Mouse (Mus musculus) lung, adult 2 months (tissue): ENCODE data around the gene Arl5c.
A peak's percentile ranks its signal among the peaks of the same experiment; 100 is the strongest.

Experiments used
- CTCF ChIP-seq: fragments of 200-500 bp; IDR thresholded peaks from 2 replicates; pipeline ENCODE4 v1.5.1; 2011; ENCODE audit warnings: mild to moderate bottlenecking, low read length, control low read depth; ENCODE audit not compliant: insufficient read depth
- POLR2A ChIP-seq: fragments of 200-500 bp; IDR thresholded peaks from 2 replicates; pipeline ENCODE4 v1.6.1; 2011; ENCODE audit warnings: low read depth, mild to moderate bottlenecking, control low read depth, low read length, borderline replicate concordance; ENCODE audit errors: extremely low read depth

DNA sequence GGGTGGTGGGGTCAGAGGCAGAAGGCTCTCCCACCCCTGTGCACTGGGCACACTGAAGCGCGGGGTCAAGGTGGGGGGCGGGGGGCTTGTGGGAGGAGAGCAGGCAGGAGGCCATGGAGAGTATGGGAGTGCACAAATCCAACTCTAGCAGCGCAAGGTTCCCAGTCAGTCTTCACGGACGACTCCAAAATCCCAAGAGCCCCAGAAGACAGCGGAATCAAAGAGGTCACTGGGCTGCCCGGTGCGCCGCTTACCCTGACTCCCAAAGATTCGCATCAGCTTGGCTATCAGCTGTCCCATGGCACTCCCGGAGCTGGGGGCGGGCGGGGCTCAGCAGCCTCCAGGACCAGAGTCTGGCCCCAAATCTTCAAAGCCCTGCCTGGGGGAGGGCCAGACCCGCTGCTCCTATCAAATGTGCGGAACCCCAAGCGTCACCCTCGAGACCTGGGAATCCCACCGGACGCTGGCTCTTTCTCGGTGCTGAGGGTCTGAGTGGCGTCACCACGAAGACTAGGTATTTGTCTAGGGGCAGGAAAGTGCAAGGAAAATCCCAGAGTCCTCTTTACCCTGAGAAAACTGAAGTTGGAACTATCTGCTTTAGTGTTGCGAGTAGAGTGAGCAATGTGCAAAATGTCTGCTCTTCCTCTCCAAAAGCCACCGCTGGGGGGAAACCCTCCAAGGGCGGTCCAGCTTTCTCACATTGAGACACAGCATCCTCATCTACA lies at the start of gene Arl5c:
- TF ChIP-seq CTCF (peak; percentile 26; the same call in 1 of the 2 replicates), POLR2A (peak; percentile 44; the same call in 1 of the 2 replicates)
